Mouse (Mus musculus): ENCODE measurements around the gene Armc3.

The Armc3 gene

DNA sequence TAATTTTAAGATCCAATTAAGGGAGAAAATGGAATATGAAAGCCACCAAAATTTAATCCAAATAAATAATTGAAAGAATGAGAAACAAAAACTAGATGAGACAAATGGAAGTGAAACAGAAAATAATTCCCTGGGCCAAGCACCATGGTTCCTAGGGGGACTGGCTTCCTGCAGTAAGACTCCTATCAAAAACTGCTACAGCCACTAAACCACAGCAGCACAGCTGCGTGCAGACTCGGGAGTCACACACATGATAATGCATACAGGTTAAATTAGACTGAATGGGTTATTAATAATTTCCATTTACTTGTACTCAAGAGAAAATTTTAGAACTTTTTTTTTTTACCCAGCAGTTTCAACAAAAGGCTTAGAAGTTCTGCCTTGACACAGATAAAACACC is 154.1 kb downstream of the Armc3 start:
- no peak for DNase-seq

Measured in cerebellum, adult 8-10 months (tissue).